ENCODE assay signal across 8 mouse cellular contexts in genomic region chrX:36795424-36796162, GRCm38 (mm10). TPM values are rescaled to one million over a fixed set of nuclear protein-coding genes. Genes with fewer than 3 reads are reported as not detected.
A peak's percentile ranks its signal among the peaks of the same experiment; 100 is the strongest.
DNase-seq lines count a peak whose midpoint lies in the region; ATAC-seq and TF ChIP-seq lines count a peak whose summit lies in the region.

Gene Slc25a5 (plus strand): TSS chrX:36795651.

- no peaks in the 10 kb centered on the region for H3K9me3 ChIP-seq in embryonic facial prominence, embryonic 12.5 days
- no peaks in the 10 kb centered on the region for H3K9me3 ChIP-seq in limb, embryonic 11.5 days (ENCODE audit: control insufficient read depth, low read length)
- H3K9me3 ChIP-seq in midbrain, embryonic 13.5 days: no peaks in the 10 kb centered on the region

- TF ChIP-seq POLR2A in kidney, adult 2 months (IDR thresholded peaks at IDR 0.05; ENCODE audit: low read depth, low read length): peak; percentile 72

- H3K4me1 ChIP-seq in embryonic facial prominence, embryonic 12.5 days: no peaks in the 10 kb centered on the region
- peaks cover 5% of the 10 kb centered on the region; the same call in 1 of the 2 replicates for H3K4me1 ChIP-seq in kidney, adult 2 months (ENCODE audit: control insufficient read depth, insufficient read depth, low read length)
- H3K4me1 ChIP-seq in limb, embryonic 11.5 days (ENCODE audit: control insufficient read depth, insufficient read depth, low read length): no peaks in the 10 kb centered on the region
- H3K4me1 ChIP-seq in midbrain, embryonic 13.5 days (replicated peaks): peaks cover 8% of the 10 kb centered on the region; the same call in 1 of the 2 replicates

- no peaks in the 10 kb centered on the region for H3K27me3 ChIP-seq in embryonic facial prominence, embryonic 12.5 days
- no peaks in the 10 kb centered on the region for H3K27me3 ChIP-seq in kidney, adult 2 months (replicated peaks; ENCODE audit: control insufficient read depth, insufficient read depth, low read length)
- H3K27me3 ChIP-seq in limb, embryonic 11.5 days (ENCODE audit: control insufficient read depth, insufficient read depth, low read length): no peaks in the 10 kb centered on the region
- no peaks in the 10 kb centered on the region for H3K27me3 ChIP-seq in midbrain, embryonic 13.5 days

- peak within 1 kb of the TSS; percentile 55 for H3K4me3 ChIP-seq in embryonic facial prominence, embryonic 12.5 days
- H3K4me3 ChIP-seq in kidney, adult 2 months (ENCODE audit: insufficient read depth, low read depth, low read length): peak within 1 kb of the TSS; percentile 80
- H3K4me3 ChIP-seq in limb, embryonic 11.5 days (ENCODE audit: low read depth, low read length): peak within 1 kb of the TSS; percentile 54
- H3K4me3 ChIP-seq in midbrain, embryonic 13.5 days (replicated peaks): peak within 1 kb of the TSS; percentile 65

- peak within 1 kb of the TSS; percentile 60 for H3K9ac ChIP-seq in embryonic facial prominence, embryonic 12.5 days
- peak within 1 kb of the TSS; percentile 67 for H3K9ac ChIP-seq in limb, embryonic 11.5 days (ENCODE audit: low read length)
- H3K9ac ChIP-seq in midbrain, embryonic 13.5 days (replicated peaks): peak within 1 kb of the TSS; percentile 78

- ATAC-seq in embryonic facial prominence, embryonic 12.5 days (ENCODE audit: insufficient number of reproducible peaks, insufficient read depth, low FRiP score, low TSS enrichment): peak; percentile 93
- ATAC-seq in limb, embryonic 11.5 days (ENCODE audit: insufficient number of reproducible peaks, low FRiP score, low TSS enrichment, low read depth): peak; percentile 92
- peak; percentile 95 for ATAC-seq in midbrain, embryonic 13.5 days

- H3K36me3 ChIP-seq in embryonic facial prominence, embryonic 12.5 days: peaks cover 4% of the 10 kb centered on the region; the same call in 1 of the 2 replicates
- H3K36me3 ChIP-seq in kidney, adult 2 months (ENCODE audit: control insufficient read depth, insufficient read depth, low read length): peaks cover 8% of the 10 kb centered on the region
- no peaks in the 10 kb centered on the region for H3K36me3 ChIP-seq in limb, embryonic 11.5 days (ENCODE audit: control insufficient read depth, insufficient read depth, low read length)
- H3K36me3 ChIP-seq in midbrain, embryonic 13.5 days: peaks cover 7% of the 10 kb centered on the region

- 14% methylated on average over 41 of the region's 41 CpGs for WGBS in embryonic facial prominence, embryonic 12.5 days
- WGBS in kidney, adult 2 months: under 1% methylated on average over 41 of the region's 41 CpGs
- 21% methylated on average over 41 of the region's 41 CpGs for WGBS in limb, embryonic 11.5 days
- 29% methylated on average over 40 of the region's 41 CpGs for WGBS in midbrain, embryonic 13.5 days

- DNase-seq in 3134 (ENCODE audit: extremely low read depth, insufficient read length, low spot score): peak; percentile 90
- peak; percentile 83 for DNase-seq in adrenal gland, postnatal 25 days
- DNase-seq in heart, adult 18-20 months: peak; percentile 81 to 92
- peak; percentile 94 for DNase-seq in kidney, adult 2 months
- DNase-seq in limb, embryonic 11.5 days (ENCODE audit: low spot score): peak; percentile 80
- peak; percentile 73 for DNase-seq in spleen, adult 12 weeks (ENCODE audit: low spot score)

- no peak for TF ChIP-seq CTCF in kidney, adult 2 months (conservative IDR thresholded peaks at IDR 0.05; ENCODE audit: insufficient read depth, insufficient read length, low read depth, low read length)

- peak within 1 kb of the TSS; percentile 81 for H3K27ac ChIP-seq in embryonic facial prominence, embryonic 12.5 days
- peak within 1 kb of the TSS; percentile 97 for H3K27ac ChIP-seq in kidney, adult 2 months (ENCODE audit: insufficient read depth, low read depth, low read length)
- H3K27ac ChIP-seq in limb, embryonic 11.5 days (replicated peaks; ENCODE audit: low read depth, low read length): peak within 1 kb of the TSS; percentile 72; the same call in 1 of the 2 replicates
- peak within 1 kb of the TSS; percentile 87 for H3K27ac ChIP-seq in midbrain, embryonic 13.5 days

- peak within 1 kb of the TSS; percentile 47 for H3K4me2 ChIP-seq in embryonic facial prominence, embryonic 12.5 days (replicated peaks)
- peak within 1 kb of the TSS; percentile 46 for H3K4me2 ChIP-seq in limb, embryonic 11.5 days (ENCODE audit: low read depth, severe bottlenecking)
- H3K4me2 ChIP-seq in midbrain, embryonic 13.5 days (replicated peaks): peak within 1 kb of the TSS; percentile 55

RNA-seq across cellular contexts. Expression of gene Slc25a5, which starts in this region (rescaled TPM):
- total RNA-seq in adrenal gland, postnatal 25 days (2021): 414 and 427 TPM in 2 replicates
- polyA plus RNA-seq in embryonic facial prominence, embryonic 12.5 days (2016; fragmentation: Nextera tagmentation; extraction: Ambion mirVana): 398 and 400 TPM in 2 replicates
- total RNA-seq in heart, adult 18-20 months (2021): 100 to 1,000 TPM; 369 to 422 TPM
- 1,901 and 2,104 TPM in 2 replicates for polyA plus RNA-seq in kidney, adult 2 months (2012; rRNA removed)
- polyA plus RNA-seq in limb, embryonic 11.5 days (2014; fragmentation: Nextera tagmentation; extraction: Ambion mirVana): 626 and 628 TPM in 2 replicates
- polyA plus RNA-seq in midbrain, embryonic 13.5 days (2015; fragmentation: Nextera tagmentation; extraction: Ambion mirVana): 594 and 615 TPM in 2 replicates

Comparison
In these comparisons a context has a peak if more than half of its experiments do, and no peak if none do; other contexts are left out.
1. Peak in every context shown above with its lines: DNase-seq, ATAC-seq, H3K4me3 ChIP-seq and H3K27ac ChIP-seq.